Mouse (Mus musculus) cerebellum, adult 8-10 months (tissue): ENCODE data around the gene Traf3ip1.
"Not testable (repeated sequence)": the region's sequence is repeated elsewhere in the genome, so short reads cannot be mapped to it uniquely, and the experiment has no call there.

Experiments used
- DNase-seq: peaks from one replicate; pipeline ENCODE4 v3.0.0; 2022

Gene Traf3ip1

GRCm38 (mm10) chr1:91469888-91470419 lies 24.5 kb upstream of the Traf3ip1 start:
- no peak for DNase-seq

DNA sequence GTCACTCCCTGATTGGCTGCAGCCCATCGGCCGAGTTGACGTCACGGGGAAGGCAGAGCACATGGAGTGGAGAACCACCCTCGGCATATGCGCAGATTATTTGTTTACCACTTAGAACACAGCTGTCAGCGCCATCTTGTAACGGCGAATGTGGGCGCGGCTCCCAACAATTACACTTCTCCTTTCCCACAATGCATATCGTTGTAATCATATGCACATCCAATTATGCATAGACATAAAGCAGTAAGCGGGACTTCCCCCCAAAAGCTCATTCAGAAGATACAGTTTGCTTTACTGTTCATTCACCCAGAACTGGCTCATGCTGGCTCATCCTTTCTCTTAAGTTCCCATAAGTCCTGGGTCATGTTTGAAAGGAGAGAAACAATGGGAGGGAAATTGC lies 16.3 kb upstream of the Traf3ip1 start:
- not testable (repeated sequence) for DNase-seq

DNA sequence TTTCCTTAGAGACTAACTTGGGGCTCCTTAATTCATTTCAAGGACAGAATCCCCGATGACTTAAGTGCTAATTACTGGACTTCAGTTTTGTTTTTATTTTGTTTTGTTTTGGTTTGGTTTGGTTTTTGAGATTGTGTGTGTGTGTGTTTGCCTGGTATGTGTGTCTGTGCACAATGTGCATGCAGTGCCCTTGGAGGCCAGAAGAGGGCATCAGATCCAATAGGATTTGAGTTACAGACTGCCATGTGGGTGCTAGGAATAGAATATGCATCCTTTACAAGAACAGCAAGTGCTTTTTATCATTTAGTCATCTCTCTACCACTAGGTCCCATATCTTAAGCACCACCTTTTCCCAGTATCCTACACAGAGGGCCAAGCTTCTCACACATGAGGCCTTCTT lies 15.5 kb upstream of the Traf3ip1 start:
- DNase-seq, result no peak

DNA sequence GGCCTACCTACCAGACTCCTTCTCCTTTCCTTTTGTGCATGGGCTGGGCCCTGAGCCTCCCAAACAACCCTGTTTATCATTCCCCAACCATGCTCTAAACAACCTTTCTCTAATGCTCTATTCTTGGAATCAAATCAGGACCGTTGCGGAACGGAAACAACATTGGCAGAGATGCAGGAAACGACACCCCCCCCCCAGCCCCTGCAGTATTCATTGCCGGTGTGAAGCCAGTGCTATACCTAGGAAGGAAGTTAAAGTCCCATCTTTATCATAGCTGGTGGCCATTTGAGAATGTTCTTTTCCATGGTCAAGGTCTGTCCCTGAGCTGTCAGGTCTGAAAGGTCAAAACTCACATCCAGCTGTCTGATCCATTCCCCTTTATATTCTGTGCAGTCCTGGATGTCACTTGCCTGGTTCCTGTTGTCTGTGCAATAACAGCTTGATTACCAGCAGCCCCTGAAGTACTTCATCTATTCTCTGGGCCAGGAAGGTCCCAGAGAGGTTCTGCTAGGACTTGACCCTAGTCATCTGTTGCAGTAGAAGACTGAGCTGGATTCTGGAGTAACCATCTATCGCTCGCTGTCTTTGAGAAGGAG lies 11.7 kb upstream of the Traf3ip1 start:
- no peak for DNase-seq

- peak; percentile 80 for DNase-seq
These were observed 11.0 kb upstream of the Traf3ip1 start for GRCm38 (mm10) chr1:91483304-91484010.

GRCm38 (mm10) chr1:91484011-91484346 lies 10.5 kb upstream of the Traf3ip1 start:
- DNase-seq, result no peak

- no peak for DNase-seq
These were observed 9.0 kb upstream of the Traf3ip1 start for GRCm38 (mm10) chr1:91485422-91485821.

DNA sequence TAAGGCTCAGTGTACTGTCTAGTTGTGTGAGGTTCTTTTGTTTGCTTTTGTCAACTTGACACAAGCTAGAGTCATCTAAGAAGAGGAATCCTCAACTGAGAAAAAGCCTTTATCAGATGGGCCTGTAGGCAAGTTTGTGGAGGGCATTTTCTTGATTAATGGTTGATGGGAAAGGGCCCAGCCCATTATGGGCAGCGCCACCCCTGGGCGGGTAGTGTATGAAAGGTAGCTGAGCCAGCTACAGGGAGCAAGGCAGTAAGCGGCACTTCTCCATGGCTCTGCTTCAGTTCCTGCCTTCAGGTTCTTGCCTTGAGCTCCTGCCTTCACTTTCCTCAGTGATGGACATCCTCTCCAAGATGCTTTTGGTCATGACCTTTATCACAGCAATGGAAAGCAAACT lies 8.3 kb upstream of the Traf3ip1 start:
- DNase-seq, result no peak

GRCm38 (mm10) chr1:91490322-91490721 lies 4.1 kb upstream of the Traf3ip1 start:
- DNase-seq, result no peak

DNA sequence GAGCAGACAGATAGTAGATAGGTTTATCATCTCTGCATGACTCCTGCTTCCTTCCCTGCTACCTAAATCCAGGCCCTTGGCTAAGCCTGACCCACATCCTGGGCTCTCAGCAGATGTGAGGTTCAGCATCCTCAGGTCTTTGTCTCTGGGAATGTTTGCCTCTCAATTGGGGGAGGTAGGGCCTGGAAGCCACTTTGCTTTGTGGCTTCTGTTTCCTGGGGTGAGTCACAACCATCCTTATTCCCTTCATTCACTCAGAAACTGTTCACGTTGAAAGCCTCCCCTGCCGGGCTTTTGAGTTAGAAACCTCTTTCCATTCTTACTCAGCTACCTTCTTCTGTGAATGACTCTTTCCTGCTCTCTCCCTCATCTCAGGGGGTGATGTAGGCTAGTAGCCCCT lies 1.7 kb upstream of the Traf3ip1 start:
- DNase-seq, result no peak

DNA sequence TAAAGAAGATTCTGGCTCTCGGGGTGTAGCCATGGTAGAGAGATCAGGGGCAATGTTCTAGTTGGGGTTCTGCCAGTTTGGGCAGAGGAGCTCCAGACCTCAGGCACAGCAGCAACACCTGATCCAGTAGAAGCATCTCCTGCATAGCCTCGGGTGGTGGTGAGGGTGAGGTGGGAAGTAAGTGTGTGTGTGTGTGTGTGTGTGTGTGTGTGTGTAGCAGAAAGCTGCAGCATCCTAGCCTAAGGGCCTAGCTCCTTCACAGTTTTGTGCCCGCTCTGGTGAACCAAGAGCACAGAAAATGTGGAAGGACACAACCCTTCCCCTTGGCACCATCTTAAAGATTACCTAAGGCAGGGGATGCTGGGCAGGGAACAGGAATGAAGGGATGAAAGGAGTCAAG lies 509 bp upstream of the Traf3ip1 start:
- no peak for DNase-seq

GRCm38 (mm10) chr1:91495321-91495720 lies 874 bp downstream of the Traf3ip1 start:
- no peak for DNase-seq

GRCm38 (mm10) chr1:91498579-91498978 lies 4.1 kb downstream of the Traf3ip1 start:
- no peak for DNase-seq

- no peak for DNase-seq
These were observed 10.2 kb downstream of the Traf3ip1 start for GRCm38 (mm10) chr1:91504615-91505014.

- DNase-seq, result no peak
These were observed 20.5 kb downstream of the Traf3ip1 start for GRCm38 (mm10) chr1:91514916-91515315.

DNA sequence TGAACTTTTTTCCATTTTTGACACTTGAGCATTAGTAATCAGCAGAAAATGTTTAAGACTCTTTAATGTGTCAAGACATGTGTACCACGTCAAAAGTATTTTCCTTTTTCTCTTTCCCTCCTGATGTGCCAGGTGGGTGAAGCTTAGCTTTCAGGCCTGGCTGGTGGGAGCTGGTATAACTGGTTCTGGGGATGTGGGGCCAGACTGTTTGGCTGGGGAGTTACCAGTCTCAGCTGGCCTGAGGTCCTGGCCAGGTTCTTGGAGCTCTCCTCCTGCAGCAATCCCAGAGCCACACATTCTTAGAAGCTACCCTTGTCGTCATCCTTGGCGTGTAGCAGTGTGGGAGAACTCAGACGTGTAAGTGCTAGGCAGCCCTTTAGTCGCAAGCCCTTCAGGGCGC lies 21.2 kb downstream of the Traf3ip1 start:
- no peak for DNase-seq

- DNase-seq, result peak; percentile 48
These were observed 29.3 kb downstream of the Traf3ip1 start for GRCm38 (mm10) chr1:91523759-91524158.

- no peak for DNase-seq
These were observed 31.4 kb downstream of the Traf3ip1 start for GRCm38 (mm10) chr1:91525838-91526237.

DNA sequence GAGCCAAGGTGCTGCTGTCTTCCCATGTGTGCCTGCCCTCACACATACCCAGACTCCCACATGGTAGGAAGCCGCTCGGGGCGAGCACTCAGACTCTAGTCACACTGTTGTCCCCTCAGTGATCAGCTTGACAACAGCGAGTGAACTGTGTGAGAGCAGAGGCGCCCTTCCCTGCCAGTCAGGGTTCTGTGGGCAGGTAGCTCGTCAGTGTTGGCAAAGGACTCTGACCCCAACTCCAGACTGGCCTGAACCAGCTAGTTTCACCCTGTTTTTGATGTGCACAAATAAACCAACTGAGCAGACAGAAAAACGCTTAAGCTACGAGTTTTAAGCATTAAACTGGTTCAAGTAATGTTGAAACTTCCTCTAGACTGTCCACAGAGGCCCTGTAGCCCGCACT lies 35.7 kb downstream of the Traf3ip1 start:
- DNase-seq, result no peak

DNA sequence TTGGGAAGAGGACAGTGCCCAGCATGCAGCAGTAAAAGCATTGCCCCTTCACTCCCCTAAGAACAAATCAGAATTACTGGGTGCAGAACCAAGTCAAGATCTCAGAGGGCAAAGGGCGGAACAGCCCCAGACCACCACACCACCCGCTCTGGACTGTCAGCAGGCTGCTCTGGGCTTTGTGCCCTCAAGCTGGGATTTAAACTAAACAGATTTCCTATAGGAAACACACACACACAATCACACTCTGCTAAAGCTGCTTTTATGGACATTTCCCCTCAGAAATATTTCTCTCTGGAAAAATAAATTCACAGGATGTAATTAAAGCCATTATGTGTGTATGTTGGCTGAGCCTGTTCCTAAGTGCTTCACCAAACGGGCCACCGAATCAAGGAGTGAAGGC lies 37.8 kb downstream of the Traf3ip1 start:
- no peak for DNase-seq

GRCm38 (mm10) chr1:91532892-91533291 lies 38.4 kb downstream of the Traf3ip1 start:
- DNase-seq, result no peak

DNA sequence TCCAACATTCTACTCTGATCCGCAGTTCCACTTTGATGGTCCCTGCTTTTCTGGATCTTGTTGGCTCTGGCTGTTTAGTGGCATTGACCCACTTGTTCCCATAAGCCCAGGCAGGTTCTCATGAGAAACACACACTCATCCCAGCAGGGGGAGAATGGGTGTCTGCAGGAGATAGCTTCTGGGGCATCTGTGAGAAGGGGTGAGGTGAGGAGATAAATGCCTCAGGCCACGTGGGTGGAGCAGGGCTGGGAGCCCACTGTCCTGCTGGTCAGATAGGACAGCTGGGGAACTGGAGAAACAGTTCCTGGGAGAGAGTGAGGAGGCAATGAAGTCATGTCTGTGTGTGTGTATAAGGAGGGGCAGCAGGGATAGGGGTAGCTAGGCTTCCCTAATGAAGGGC lies 39.0 kb downstream of the Traf3ip1 start:
- DNase-seq, result no peak

DNA sequence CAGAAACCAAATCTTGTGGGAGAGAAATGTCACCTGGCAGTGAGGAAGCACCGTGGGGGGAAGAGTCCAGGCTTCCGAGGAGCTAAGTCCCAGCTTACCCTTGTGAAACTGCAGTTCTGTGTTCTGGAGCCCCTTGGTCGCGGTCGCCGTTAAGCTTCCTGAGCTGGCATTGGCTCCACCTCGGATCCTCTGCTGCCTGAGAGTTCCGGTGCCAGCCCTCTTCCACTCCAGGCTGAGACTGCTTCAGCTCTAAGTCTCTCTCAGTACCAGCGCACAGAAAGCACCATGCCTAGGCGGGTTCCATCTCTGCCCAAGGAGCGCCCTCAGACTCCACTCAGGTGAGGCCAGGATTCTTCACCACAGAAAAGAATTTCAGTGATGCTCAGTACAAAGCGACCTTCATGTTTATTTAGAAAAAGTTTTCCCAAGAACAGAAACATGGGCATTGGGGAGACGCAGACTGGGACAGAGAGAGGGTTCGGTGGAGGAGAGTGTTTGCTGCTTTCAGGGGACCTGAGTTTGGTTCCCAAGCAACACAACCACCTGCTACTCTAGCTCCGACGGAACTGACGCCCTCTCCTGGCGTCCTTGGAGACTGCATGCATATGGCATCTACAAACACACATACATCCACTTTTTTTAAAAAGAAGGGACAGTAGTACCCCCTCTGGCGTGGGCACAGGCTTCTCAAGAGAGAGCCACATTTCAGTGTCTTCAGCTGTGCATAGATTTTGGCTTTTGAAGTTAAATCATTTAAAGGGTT lies 39.7 kb downstream of the Traf3ip1 start:
- DNase-seq, result no peak
